Mouse (Mus musculus) limb, embryonic 15.5 days (tissue): ENCODE measurements around the gene Abraxas2. TPM values are rescaled to one million over a fixed set of nuclear protein-coding genes. Genes with fewer than 3 reads are reported as not detected.

Source experiments
- ATAC-seq: fragments of 200-750 bp; cut with Nextera tagmentation; 2 replicates; pipeline ENCODE4 v1.8.0; 2017; ENCODE audit warnings: low read depth, moderate TSS enrichment; ENCODE audit not compliant: insufficient number of reproducible peaks, low FRiP score, low TSS enrichment
- H3K27ac ChIP-seq: fragments of 300-500 bp; sonication (generic); 2 replicates; pipeline ENCODE4 v1.5.1; 2015; ENCODE audit warnings: moderate library complexity, mild to moderate bottlenecking, inconsistent platforms
- H3K27me3 ChIP-seq: fragments of 300-500 bp; sonication (generic); 2 replicates; pipeline ENCODE4 v1.6.1; 2015; ENCODE audit warnings: inconsistent platforms
- H3K36me3 ChIP-seq: fragments of 300-500 bp; sonication (generic); 2 replicates; pipeline ENCODE4 v1.6.1; 2015; ENCODE audit warnings: inconsistent platforms
- H3K4me1 ChIP-seq: fragments of 300-500 bp; sonication (generic); 2 replicates; pipeline ENCODE4 v1.6.1; 2015; ENCODE audit warnings: inconsistent platforms
- H3K4me2 ChIP-seq: fragments of 300-500 bp; sonication (generic); 2 replicates; pipeline ENCODE4 v1.6.1; 2015; ENCODE audit warnings: mild to moderate bottlenecking, inconsistent platforms
- H3K4me3 ChIP-seq: fragments of 300-500 bp; sonication (generic); 2 replicates; pipeline ENCODE4 v1.5.1; 2015; ENCODE audit warnings: mild to moderate bottlenecking, inconsistent platforms
- H3K9ac ChIP-seq: fragments of 300-500 bp; sonication (generic); 2 replicates; pipeline ENCODE4 v1.6.1; 2015; ENCODE audit warnings: inconsistent platforms
- H3K9me3 ChIP-seq: fragments of 300-500 bp; sonication (generic); 2 replicates; pipeline ENCODE4 v1.6.1; 2016; ENCODE audit warnings: inconsistent platforms
- WGBS: fragments of 180-500 bp; shearing (Covaris S2); methylation state at CpG from one replicate; pipeline ENCODE4 v1.1.7; 2015; 5-methylcytosine and 5-hydroxymethylcytosine counted together
- polyA plus RNA-seq: library from polyadenylated mRNA; unstranded; fragments of >200 nt; fragmentation: Nextera tagmentation; extraction: Ambion mirVana; gene quantifications from 2 replicates; pipeline ENCODE4 v1.2.1, GENCODE M21; 2015

Gene Abraxas2
- polyA plus RNA-seq, result 37.5 and 38.5 TPM in 2 replicates

DNA sequence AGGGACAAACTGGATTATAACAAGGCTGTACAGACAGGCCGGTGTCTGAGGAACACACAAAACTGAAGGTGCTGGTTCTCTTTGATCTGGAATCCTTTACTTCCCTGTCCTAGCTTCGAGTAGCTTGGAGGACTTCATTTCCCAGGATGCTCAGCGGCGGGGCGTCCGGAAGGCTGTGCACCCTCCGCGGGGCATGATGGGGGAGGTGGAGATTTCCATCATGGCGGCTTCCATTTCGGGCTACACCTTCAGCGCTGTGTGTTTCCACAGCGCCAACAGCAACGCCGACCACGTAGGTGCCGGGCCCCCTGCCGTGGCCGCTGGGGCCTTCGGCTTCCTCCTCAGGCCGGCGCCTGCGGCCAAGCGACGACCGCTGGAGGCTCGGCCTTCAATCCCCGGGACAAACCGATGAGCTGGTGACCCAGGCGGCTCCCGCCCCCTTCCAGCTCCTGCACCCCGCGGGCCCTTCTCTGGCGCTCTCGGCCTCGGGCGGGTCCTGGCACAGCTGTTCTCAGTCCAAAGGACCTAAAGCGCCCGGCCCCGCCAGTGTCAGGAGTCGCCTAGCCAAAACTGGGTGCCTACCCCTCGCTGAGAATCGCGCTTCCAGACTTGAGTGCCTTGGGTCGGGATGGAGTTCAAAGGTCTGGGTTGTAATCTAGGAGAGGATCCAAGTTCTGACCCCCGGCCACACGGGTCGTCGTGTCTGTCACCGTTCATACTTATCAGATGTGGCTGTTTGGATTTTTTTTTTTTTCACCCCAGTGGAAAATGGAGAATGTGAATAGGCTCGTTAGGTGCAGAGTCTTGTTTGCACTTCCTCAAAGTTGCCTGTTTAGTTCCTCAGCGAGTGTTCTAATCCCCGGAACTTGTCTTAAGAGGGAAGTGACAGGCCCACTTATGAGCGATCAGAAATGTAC lies at the start of gene Abraxas2:
Gene Abraxas2, plus strand, starts transcription at position 184 of the 917 bp plus-strand sequence.
- H3K27me3 ChIP-seq, result no peaks in the 10 kb centered on the region
- no peaks in the 10 kb centered on the region for H3K36me3 ChIP-seq
- H3K4me1 ChIP-seq, result peaks cover 12% of the 10 kb centered on the region; the same call in 1 of the 2 replicates
- H3K9me3 ChIP-seq, result no peaks in the 10 kb centered on the region
- peak within 1 kb of the TSS; percentile 85 for H3K27ac ChIP-seq
- H3K9ac ChIP-seq, result peak within 1 kb of the TSS; percentile 84
- WGBS, result 1% methylated on average over 52 of the region's 53 CpGs
- H3K4me3 ChIP-seq, result peak within 1 kb of the TSS; percentile 87
- ATAC-seq, result peak; percentile 89
- peak within 1 kb of the TSS; percentile 69 for H3K4me2 ChIP-seq

DNA sequence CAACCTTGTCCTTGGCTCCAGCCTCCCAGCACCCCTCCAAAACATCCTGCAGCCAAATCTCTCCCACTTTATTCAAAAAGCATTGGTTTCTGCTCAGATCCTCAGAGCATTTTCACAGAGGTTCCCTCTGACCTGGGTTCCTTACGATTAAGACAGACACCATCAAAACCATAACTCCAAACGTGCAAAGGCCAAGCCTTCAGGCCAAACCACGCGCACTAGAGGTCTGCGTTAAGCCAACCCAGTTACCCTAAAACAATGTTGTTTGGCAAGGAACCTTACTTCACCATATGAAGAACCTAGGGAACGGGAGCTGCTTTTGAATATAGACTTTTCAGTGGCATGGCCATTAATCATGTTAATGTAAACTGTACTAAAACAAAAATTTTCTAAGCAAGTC lies 49.3 kb upstream of the Abraxas2 start:
- H3K4me1 ChIP-seq, result peaks cover 72% of the 10 kb centered on the region
- H3K9me3 ChIP-seq, result no peaks in the 10 kb centered on the region
- no peaks in the 10 kb centered on the region for H3K27me3 ChIP-seq
- H3K9ac ChIP-seq, result no peak overlapping the region
- H3K36me3 ChIP-seq, result no peaks in the 10 kb centered on the region; the same call in 1 of the 2 replicates
- no peak for ATAC-seq
- H3K4me2 ChIP-seq, result no peak overlapping the region
- no peak overlapping the region for H3K4me3 ChIP-seq
- WGBS, result 29% methylated on average over 6 of the region's 6 CpGs
- peak overlapping the region; percentile 67 for H3K27ac ChIP-seq

DNA sequence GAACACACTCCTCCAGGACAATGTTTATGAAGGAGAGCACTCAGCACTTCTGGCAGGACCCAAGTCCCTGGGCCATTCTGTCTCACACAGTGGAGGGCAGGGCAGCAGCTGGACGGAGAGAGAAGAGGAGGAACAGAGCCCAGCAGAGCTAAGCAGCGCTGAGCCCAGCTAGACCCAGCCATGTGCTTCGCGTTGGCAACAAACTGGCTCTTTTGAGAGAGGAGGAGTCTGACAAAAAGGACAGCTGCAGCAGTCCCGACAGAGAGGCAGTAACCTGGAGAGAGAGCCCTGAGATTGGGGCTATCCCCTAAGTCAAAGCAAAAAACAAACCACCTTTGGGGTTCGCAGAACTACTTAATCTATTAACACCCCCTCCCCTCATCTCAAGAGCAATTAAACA lies 48.7 kb upstream of the Abraxas2 start:
- Histone ChIP-seq H3K27me3 (no peaks in the 10 kb centered on the region), H3K4me3 (0 out of 2 replicates have a peak overlapping the region, but pooled peaks have one; percentile 78), H3K4me2 (peak overlapping the region; percentile 28), H3K27ac (peak overlapping the region; percentile 67), H3K36me3 (no peaks in the 10 kb centered on the region; the same call in 1 of the 2 replicates), H3K9ac (no peak overlapping the region), H3K4me1 (peaks cover 73% of the 10 kb centered on the region), H3K9me3 (no peaks in the 10 kb centered on the region)
- 16% methylated on average over 6 of the region's 6 CpGs for WGBS
- no peak for ATAC-seq

DNA sequence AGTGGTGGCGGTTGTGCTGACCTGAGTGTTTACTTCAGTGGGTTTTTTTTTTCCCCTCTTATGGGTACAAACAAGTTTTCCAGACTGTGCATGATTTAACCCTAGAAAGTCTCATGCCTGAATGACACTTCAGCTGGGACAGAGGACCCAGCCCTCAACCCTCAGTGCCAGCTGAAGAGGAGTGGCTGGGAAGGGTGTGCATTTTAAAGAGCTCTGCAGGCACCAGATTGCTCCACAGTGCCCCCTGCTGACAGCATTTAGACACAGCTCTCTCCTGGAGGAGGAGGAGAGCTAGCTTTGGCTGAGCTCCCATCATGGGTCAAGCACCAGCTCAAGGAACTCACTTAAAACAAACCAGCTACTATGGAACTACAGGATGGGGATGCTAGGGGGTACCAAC lies 48.1 kb upstream of the Abraxas2 start:
- ATAC-seq, result no peak
- peaks cover 74% of the 10 kb centered on the region for H3K4me1 ChIP-seq
- H3K27ac ChIP-seq, result peak overlapping the region; percentile 67
- H3K36me3 ChIP-seq, result no peaks in the 10 kb centered on the region; the same call in 1 of the 2 replicates
- peak overlapping the region; percentile 78; the same call in 1 of the 2 replicates for H3K4me3 ChIP-seq
- H3K27me3 ChIP-seq, result no peaks in the 10 kb centered on the region
- H3K9ac ChIP-seq, result no peak overlapping the region
- 33% methylated on average over 1 of the region's 1 CpGs for WGBS
- H3K9me3 ChIP-seq, result no peaks in the 10 kb centered on the region
- peak overlapping the region; percentile 89; the same call in 1 of the 2 replicates for H3K4me2 ChIP-seq

DNA sequence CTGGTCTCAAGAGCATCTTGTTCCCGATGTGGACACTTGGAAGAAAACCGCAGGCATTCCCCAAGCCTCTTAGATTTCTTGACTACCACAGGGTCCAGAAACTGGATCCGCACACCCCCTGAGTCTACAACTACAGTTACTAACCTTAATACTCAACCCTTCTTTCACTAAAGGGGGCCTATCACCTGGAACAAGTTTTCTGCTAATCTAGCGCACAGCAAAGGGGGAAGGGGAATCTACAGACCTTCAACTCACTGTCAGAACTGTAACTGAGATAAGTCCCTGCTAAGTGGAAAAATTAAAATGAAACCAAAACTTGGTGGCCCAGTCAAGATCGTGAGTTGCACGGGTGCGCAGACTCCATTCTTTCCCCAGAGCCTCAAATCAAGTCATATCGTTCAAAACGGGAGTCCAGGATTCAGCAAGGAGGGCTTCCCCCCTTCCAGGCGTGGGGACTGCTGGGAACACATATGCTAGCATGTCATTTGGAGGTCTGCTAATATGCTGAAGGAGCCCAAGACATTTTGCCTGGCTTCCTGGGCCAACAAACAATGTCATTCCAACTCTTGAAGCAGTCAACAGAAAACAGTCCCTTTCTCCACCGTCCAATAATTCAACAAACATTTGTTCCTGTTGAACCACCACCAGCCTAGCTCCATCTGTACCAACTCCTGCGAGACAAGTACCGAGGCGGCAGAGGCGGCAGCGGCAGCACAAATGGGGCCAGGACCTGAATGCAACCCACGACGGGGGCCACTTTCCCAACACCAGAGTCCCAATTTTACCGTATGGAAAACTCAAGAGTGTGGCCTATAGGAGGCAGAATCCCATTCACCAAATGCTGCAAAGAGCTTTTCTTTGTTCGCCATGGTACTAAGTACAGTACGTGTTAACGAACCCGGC lies 47.1 kb upstream of the Abraxas2 start:
- H3K27ac ChIP-seq, result peak overlapping the region; percentile 95
- H3K9me3 ChIP-seq, result no peaks in the 10 kb centered on the region
- peaks cover 63% of the 10 kb centered on the region for H3K4me1 ChIP-seq
- H3K27me3 ChIP-seq, result no peaks in the 10 kb centered on the region
- H3K9ac ChIP-seq, result peak overlapping the region; percentile 76
- peak overlapping the region; percentile 89 for H3K4me2 ChIP-seq
- no peaks in the 10 kb centered on the region for H3K36me3 ChIP-seq
- ATAC-seq, result no peak
- WGBS, result 12% methylated on average over 23 of the region's 23 CpGs
- peak overlapping the region; percentile 78 for H3K4me3 ChIP-seq

DNA sequence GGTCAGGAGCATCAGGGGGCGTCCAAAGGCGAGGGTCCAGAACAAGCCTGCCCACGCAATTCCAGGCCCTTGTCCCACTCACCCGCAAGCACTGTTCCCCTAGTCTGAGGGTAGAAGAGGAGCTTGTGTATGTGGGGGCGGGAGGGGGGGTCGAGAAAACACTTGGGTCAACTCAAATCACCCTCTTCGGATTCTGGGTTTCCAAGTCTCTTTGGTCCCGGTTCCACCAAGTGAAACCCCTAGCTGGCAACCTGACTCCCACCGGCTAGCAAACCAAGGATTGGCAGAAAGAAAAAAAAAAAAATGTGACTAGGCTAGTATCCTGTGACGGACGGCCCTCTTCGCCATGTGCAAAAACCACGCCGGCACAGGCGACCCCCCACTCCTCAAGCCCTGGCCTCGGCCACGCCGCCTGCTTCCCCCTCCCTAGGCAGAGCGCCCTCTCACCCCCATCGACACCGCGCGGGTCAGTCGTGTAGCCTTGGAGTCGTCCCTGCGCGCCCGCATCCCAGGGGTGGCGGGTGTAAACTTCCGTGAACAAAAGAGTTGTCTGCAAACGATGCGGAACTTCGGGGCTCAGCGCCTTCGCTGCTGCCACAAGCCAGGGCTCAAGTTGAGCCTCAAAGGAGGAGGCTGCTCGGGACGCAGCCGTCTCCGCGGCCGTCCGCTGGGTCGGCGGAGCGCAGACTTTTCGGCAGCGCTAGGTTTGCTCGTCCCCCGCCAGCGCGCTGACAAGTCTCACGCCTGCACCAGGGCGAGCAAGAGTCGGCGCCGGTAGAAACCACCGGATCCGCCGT lies 46.2 kb upstream of the Abraxas2 start:
- no peaks in the 10 kb centered on the region for H3K36me3 ChIP-seq
- H3K4me1 ChIP-seq, result peaks cover 55% of the 10 kb centered on the region
- H3K4me3 ChIP-seq, result peak overlapping the region; percentile 78
- H3K27ac ChIP-seq, result peak overlapping the region; percentile 95
- ATAC-seq, result peak; percentile 49; the same call in 1 of the 2 replicates
- under 1% methylated on average over 58 of the region's 59 CpGs for WGBS
- H3K9me3 ChIP-seq, result no peaks in the 10 kb centered on the region
- H3K9ac ChIP-seq, result peak overlapping the region; percentile 76
- no peaks in the 10 kb centered on the region for H3K27me3 ChIP-seq
- peak overlapping the region; percentile 89 for H3K4me2 ChIP-seq

DNA sequence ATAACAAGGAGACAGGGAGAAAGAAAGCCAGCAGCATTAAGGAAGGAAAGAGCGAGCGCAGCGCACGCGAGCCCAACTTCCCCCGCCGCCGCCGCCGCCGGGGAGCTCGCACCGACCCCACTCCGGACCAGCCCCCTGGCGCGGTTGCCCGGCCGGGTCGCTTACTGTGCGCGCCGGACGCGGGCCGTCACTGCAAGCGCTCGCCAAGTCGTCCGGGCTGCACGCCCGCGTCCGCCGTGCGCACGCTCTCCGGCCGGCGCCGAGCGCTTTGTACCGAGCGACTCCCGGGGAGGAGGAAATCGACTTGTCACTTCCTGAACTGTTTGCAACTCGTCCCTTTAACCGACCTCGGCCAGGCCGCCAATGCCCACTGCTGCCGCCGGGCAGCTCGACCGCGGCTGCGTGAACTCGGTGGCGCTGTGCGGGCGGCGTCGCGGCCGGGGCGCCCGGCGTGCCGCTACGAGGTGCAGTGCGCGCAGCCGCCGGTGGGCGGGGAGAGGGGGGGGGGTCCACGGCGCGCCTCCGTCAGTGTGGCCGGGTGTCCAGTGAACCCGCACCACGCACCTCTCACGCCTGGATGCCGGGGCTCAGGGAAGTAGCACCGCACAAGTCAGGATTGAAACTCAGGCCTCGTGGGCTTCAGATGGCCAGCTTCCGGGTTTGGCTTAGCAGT lies 45.5 kb upstream of the Abraxas2 start, which contains the start of gene Fam53b:
Gene Fam53b, minus strand, starts transcription at position 471 of the 673 bp plus-strand sequence.
- H3K9me3 ChIP-seq, result no peaks in the 10 kb centered on the region
- H3K36me3 ChIP-seq, result no peaks in the 10 kb centered on the region
- peaks cover 47% of the 10 kb centered on the region for H3K4me1 ChIP-seq
- H3K4me3 ChIP-seq, result peak within 1 kb of the TSS; percentile 78
- no peaks in the 10 kb centered on the region for H3K27me3 ChIP-seq
- H3K9ac ChIP-seq, result peak within 1 kb of the TSS; percentile 76
- under 1% methylated on average over 84 of the region's 85 CpGs for WGBS
- peak; percentile 68 for ATAC-seq
- peak within 1 kb of the TSS; percentile 89 for H3K4me2 ChIP-seq
- H3K27ac ChIP-seq, result peak within 1 kb of the TSS; percentile 95

DNA sequence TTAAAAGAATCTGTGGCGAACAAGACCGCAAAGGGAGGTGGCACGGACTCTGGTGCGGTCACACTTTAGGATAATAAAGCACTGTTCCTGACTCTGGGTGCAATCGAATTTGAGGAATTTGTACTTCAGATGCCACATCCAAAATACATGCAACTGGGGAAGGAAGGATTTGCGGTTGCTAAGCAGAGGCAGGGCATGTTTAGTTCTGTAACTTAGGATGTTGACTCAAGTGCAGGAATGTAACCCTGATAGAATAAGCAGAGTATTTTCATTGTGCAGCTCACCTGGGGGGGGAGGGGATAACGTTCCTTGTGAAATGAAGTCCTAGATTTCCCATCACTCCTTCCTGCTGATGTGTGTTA lies 45.0 kb upstream of the Abraxas2 start:
- Histone ChIP-seq H3K4me2 (peak overlapping the region; percentile 89), H3K4me1 (peaks cover 42% of the 10 kb centered on the region), H3K36me3 (no peaks in the 10 kb centered on the region), H3K9me3 (no peaks in the 10 kb centered on the region), H3K4me3 (peak overlapping the region; percentile 78), H3K27me3 (no peaks in the 10 kb centered on the region), H3K27ac (peak overlapping the region; percentile 95), H3K9ac (peak overlapping the region; percentile 76)
- no peak; the same call in 1 of the 2 replicates for ATAC-seq
- 3% methylated on average over 7 of the region's 7 CpGs for WGBS

DNA sequence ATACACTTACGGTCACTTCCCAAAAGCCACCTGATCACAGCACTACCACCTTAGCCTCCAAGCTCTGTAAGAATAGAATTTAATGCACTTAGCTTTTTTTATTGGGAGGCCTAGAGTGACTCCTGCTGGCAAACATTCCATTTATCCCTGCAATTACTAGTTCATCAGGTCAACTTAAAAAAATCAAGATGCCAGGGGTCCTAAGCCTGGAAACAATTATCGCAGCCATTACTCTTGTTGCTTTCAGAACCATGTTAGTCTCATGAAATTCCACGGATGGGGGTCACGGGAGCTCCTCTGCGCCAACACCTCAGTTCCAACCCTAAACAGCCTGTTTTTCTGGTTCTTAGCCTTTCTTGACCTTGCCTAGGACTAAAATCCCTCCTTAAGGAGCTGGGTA lies 43.9 kb upstream of the Abraxas2 start:
- Histone ChIP-seq H3K4me3 (no peak overlapping the region), H3K27me3 (no peaks in the 10 kb centered on the region), H3K27ac (no peak overlapping the region), H3K36me3 (no peaks in the 10 kb centered on the region), H3K9me3 (no peaks in the 10 kb centered on the region), H3K4me1 (peaks cover 32% of the 10 kb centered on the region), H3K4me2 (no peak overlapping the region), H3K9ac (no peak overlapping the region)
- WGBS, result 25% methylated on average over 5 of the region's 5 CpGs
- ATAC-seq, result no peak

DNA sequence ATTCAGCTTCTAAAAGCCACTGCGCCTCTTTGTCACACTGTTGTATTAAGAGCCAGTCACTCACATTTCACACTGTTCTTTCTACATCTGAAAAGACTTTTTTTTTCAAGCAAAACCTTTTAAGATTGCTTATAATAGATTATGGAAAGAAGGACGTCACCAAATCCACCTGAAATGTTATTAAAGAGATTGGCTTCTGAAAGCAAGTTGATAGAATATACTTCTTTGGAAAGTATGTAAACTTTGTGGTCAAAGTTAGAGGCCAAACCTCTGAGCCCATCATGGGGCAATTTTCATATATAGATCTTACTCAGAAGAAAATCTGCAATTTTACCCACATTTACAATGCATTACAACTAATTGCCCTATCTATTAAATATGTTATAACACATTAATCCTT lies 42.5 kb upstream of the Abraxas2 start:
- ATAC-seq, result no peak
- H3K4me3 ChIP-seq, result no peak overlapping the region
- H3K27me3 ChIP-seq, result no peaks in the 10 kb centered on the region
- H3K4me1 ChIP-seq, result peaks cover 17% of the 10 kb centered on the region
- H3K9me3 ChIP-seq, result no peaks in the 10 kb centered on the region
- H3K36me3 ChIP-seq, result no peaks in the 10 kb centered on the region
- no peak overlapping the region for H3K4me2 ChIP-seq
- 74% methylated on average over 2 of the region's 2 CpGs for WGBS
- no peak overlapping the region for H3K27ac ChIP-seq
- H3K9ac ChIP-seq, result no peak overlapping the region
